In the genomic region with DNA sequence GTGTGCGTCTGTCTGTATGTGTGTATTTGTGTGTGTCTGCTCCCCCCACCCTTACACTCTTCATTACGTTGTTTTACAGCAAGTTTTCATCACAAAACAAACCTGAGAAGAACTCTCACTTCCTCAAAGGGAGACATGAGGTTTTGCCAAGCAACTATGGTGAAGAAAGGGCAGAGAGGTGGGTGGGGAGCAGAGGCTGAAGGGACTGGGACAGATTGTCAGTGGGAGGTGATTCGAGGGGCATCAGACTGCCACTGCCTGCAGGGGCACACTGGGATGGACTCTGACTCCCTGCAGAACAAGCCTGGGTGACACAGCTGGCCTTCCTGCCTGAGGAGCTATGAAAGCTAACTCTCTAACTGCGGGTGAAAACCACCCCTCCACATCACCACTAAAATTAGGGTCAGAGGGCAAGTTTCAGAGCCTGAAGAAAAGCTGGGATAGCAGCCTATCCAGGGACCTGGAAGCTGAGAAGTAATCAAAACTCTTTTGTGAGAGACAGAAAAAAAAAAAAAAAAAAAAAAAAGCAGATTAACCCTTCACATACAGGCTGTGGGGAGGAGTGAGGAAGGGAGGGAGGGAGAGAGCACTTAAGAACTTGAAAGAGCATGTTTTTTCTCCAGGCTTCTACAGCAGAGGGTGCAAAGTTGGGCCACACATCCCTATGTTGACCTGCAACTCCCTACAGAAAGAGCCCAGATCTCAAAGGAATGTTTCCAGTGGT, we compare ENCODE assay signal across 16 mouse cellular contexts. TPM values are rescaled to one million over a fixed set of nuclear protein-coding genes. Genes with fewer than 3 reads are reported as not detected.
A peak's percentile ranks its signal among the peaks of the same experiment; 100 is the strongest.
DNase-seq lines count a peak whose midpoint lies in the region; ATAC-seq and TF ChIP-seq lines count a peak whose summit lies in the region.
"Had no signal": no experiment of that assay in that cellular context is flagged by ENCODE, and none has a peak within 500 bp of the region (broad histone marks: within the 10 kb centered on the region; RNA-seq: fewer than 3 reads in every experiment).

No protein-coding gene starts in this region.

- no peak overlapping the region for H3K4me2 ChIP-seq in kidney, embryonic 14.5 days (replicated peaks; ENCODE audit: low read depth, low read length)
- H3K4me2 ChIP-seq: stomach, embryonic 15.5 days had no signal

- no peak overlapping the region for H3K4me3 ChIP-seq in kidney, embryonic 14.5 days (ENCODE audit: low read length)
- H3K4me3 ChIP-seq in ES-E14 (ENCODE audit: insufficient read depth in 1 of 2, low read depth in 1 of 2, low read length in 2 of 2, poor library complexity in 1 of 2, severe bottlenecking in 1 of 2): no peak overlapping the region
- H3K4me3 ChIP-seq: stomach, embryonic 15.5 days had no signal

- in situ Hi-C loops in ES-E14 (cut with MboI; ENCODE audit: low sequenced_read_pairs in 2 of 2, unreplicated experiment in 2 of 2): no loop called here

- peak; percentile 60; the same call in 1 of the 2 replicates for ATAC-seq in kidney, embryonic 14.5 days (ENCODE audit: low FRiP score, low TSS enrichment)
- 0 out of 2 replicates have a peak, but pooled peaks have one; percentile 24 for ATAC-seq in megakaryocyte, adult 5-6 weeks (ENCODE audit: poor library complexity, severe bottlenecking)
- ATAC-seq in megakaryocyte-erythroid progenitor cell, adult 5-6 weeks (replicated peaks; ENCODE audit: low FRiP score, low TSS enrichment, poor library complexity, severe bottlenecking): no peak
- ATAC-seq: lung, postnatal 0 days had no signal

- WGBS in kidney, embryonic 14.5 days: 25% methylated on average over 4 of the region's 4 CpGs

- no peaks in the 10 kb centered on the region for H3K27me3 ChIP-seq in kidney, embryonic 14.5 days (ENCODE audit: control insufficient read depth, insufficient read depth, low read length)
- H3K27me3 ChIP-seq: stomach, embryonic 15.5 days had no signal

- no peak overlapping the region for H3K27ac ChIP-seq in kidney, embryonic 14.5 days (ENCODE audit: low read depth, low read length)
- no peak overlapping the region for H3K27ac ChIP-seq in ES-E14 (ENCODE audit: insufficient read depth, low read depth, low read length, poor library complexity, severe bottlenecking)
- H3K27ac ChIP-seq: stomach, embryonic 15.5 days had no signal

- no peaks in the 10 kb centered on the region for H3K9me3 ChIP-seq in kidney, embryonic 14.5 days (ENCODE audit: control insufficient read depth, low read length)
- H3K9me3 ChIP-seq in ES-E14 (ENCODE audit: control insufficient read depth, insufficient read depth, low read depth, low read length): no peaks in the 10 kb centered on the region
- H3K9me3 ChIP-seq: stomach, embryonic 15.5 days had no signal

- H3K4me1 ChIP-seq in kidney, embryonic 14.5 days (ENCODE audit: control insufficient read depth, insufficient read depth, low read length): no peaks in the 10 kb centered on the region
- no peaks in the 10 kb centered on the region for H3K4me1 ChIP-seq in ES-E14 (ENCODE audit: control insufficient read depth in 2 of 2, insufficient read depth in 2 of 2, low read length in 2 of 2, poor library complexity in 1 of 2)
- H3K4me1 ChIP-seq: stomach, embryonic 15.5 days had no signal

- no peak overlapping the region; the same call in 1 of the 2 replicates for H3K9ac ChIP-seq in kidney, embryonic 14.5 days (ENCODE audit: low read depth, low read length)
- no peak overlapping the region for H3K9ac ChIP-seq in ES-E14 (ENCODE audit: insufficient read depth, low read depth, low read length, poor library complexity, severe bottlenecking)
- H3K9ac ChIP-seq: stomach, embryonic 15.5 days had no signal

- H3K36me3 ChIP-seq in kidney, embryonic 14.5 days (ENCODE audit: control insufficient read depth, insufficient read depth, low read length): peaks cover 15% of the 10 kb centered on the region
- no peaks in the 10 kb centered on the region; the same call in 1 of the 2 replicates for H3K36me3 ChIP-seq in ES-E14 (ENCODE audit: control insufficient read depth, insufficient read depth, low read length, poor library complexity, severe bottlenecking)

- DNase-seq in kidney, postnatal 14 days: no peak
- DNase-seq in ES-E14 (ENCODE audit: low read depth, low spot score) (no peak), MN1 (ENCODE audit: low spot score) (no peak)
- DNase-seq in embryo, embryonic 11 days: peak; percentile 49
- DNase-seq in cerebellum, adult 9-11 months: no peak
- DNase-seq: adrenal gland, postnatal 14 days; cerebellum, adult 11 months; heart, adult 18-20 months; kidney, adult 18-20 months; liver; thymus, adult 2 months had no signal

TF ChIP-seq in ES-E14, 5 proteins besides CTCF, POLR2A, EP300 and RAD21:
- TF ChIP-seq ZNF384 (IDR thresholded peaks at IDR 0.05; ENCODE audit: low read depth, low read length) (peak; percentile 84), CHD2 (IDR thresholded peaks at IDR 0.05; ENCODE audit: low read depth, low read length) (no peak)

RNA-seq across cellular contexts. Expression of a gene that starts 11.2 kb away (rescaled TPM):
- 2.7 and 3.1 TPM in 2 replicates for polyA plus RNA-seq in kidney, embryonic 14.5 days (2014; fragmentation: Nextera tagmentation; extraction: Ambion mirVana)
- total RNA-seq in ES-E14 (2012; rRNA removed): 0.76 and 1.1 TPM in 2 replicates
- 0.69 TPM in 1 of 2 replicates, not detected in the other for total RNA-seq in megakaryocyte, adult 5-6 weeks (2015)
- total RNA-seq in megakaryocyte, adult 5-6 weeks (2017): not detected in 2 replicates
- total RNA-seq in megakaryocyte-erythroid progenitor cell, adult 5-6 weeks (2014; fragmentation: Nextera tagmentation): not detected in 2 replicates
- not detected in 2 replicates for total RNA-seq in megakaryocyte-erythroid progenitor cell, adult 5-6 weeks (2017)

RNA-seq across cellular contexts. Expression of a gene that starts 55.0 kb away (rescaled TPM):
- 121 and 178 TPM in 2 replicates for polyA plus RNA-seq in kidney, embryonic 14.5 days (2014; fragmentation: Nextera tagmentation; extraction: Ambion mirVana)
- total RNA-seq in ES-E14 (2012; rRNA removed): 63.2 and 70.9 TPM in 2 replicates
- 86.7 and 88.1 TPM in 2 replicates for total RNA-seq in megakaryocyte, adult 5-6 weeks (2015)
- total RNA-seq in megakaryocyte, adult 5-6 weeks (2017): 82.6 and 111 TPM in 2 replicates
- total RNA-seq in megakaryocyte-erythroid progenitor cell, adult 5-6 weeks (2014; fragmentation: Nextera tagmentation): 139 and 161 TPM in 2 replicates
- total RNA-seq in megakaryocyte-erythroid progenitor cell, adult 5-6 weeks (2017): 144 and 200 TPM in 2 replicates
